Mouse (Mus musculus) activated CD4-positive, CD25-positive, alpha-beta regulatory T cell, adult 9 weeks (primary cell): ENCODE data around the gene Hmbs. TPM values are rescaled to one million over a fixed set of nuclear protein-coding genes. Genes with fewer than 3 reads are reported as not detected.

Experiments used
- polyA plus RNA-seq: library from polyadenylated mRNA; unstranded; fragments of 100-300 nt; shearing (Covaris generic); gene quantifications from one replicate; pipeline ENCODE4 v1.2.1, GENCODE M21; 2017

Hmbs gene
- polyA plus RNA-seq = 34.4 TPM

DNA sequence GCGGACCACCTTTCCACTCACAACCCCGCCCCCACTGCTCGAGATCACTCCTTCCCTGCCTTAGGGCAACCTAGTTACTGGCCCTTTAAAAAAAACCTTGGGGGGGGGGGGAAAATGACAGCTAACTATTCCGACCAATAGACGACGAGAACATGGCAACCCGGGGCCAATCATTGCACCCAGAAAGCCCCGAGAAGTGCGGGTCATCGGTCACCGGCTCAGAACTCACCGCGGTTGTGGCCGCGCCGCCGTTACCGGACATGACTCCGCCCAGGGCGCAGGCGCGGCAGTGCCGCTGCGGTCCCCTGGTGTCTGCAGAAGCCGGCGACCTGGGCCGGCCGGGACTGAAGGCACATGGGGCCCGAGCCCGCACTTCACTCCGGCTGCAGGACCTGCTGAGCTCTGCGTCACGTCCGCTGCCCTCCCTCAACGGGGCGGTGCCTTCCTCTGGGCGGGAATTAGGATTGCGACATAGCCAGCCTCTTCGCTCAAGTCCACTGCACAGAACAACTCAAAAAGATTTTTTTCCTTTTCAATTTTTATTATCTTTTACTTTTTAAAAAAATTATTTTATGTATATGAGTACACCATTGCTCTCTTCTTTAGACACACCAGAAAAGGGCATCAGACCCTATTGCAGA, at the start of gene Hmbs:
Gene Hmbs, minus strand, starts transcription at position 448 of the 641 bp plus-strand sequence.

DNA sequence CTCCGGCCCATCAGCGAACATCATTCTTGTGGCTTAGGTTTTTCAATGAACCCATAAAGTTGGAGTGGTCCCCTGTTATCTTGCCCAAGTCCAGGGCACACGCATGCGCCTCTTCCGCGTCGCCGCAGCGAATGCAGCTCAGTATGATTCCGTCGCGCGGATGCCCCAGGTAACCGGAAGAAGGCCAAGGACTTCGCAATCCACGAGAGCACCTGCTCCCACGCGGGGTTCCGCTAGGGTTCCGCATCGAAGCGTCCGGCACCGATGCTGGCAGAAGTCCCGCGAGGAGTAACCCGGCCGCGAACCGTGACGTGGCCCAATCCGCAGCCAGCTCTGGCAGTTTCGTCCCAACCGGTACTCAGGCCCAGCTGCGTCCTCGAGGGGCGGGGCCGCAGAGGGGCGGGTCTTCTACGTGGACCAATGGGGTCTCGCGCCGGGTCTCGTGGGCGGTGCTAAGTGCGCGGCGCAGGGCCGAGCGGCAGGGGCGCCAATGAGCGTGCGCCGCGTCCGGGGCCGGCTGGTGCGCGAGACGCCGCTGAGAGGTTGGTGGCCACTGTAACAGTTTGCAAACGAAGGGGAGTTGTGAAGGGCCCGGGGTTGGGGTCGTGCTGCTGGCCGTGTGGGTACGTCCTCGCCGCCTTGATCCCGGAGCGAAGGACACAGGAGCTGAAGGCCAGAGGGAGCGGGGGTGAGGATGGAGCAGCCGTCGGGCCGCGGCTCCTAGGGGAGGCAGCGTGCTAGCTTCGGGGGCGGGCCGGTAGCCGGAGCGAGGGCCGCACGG, 35.2 kb upstream of the Hmbs start, which contains the start of gene Hyou1:
Gene Hyou1, plus strand, starts transcription at position 437 of the 781 bp plus-strand sequence.

DNA sequence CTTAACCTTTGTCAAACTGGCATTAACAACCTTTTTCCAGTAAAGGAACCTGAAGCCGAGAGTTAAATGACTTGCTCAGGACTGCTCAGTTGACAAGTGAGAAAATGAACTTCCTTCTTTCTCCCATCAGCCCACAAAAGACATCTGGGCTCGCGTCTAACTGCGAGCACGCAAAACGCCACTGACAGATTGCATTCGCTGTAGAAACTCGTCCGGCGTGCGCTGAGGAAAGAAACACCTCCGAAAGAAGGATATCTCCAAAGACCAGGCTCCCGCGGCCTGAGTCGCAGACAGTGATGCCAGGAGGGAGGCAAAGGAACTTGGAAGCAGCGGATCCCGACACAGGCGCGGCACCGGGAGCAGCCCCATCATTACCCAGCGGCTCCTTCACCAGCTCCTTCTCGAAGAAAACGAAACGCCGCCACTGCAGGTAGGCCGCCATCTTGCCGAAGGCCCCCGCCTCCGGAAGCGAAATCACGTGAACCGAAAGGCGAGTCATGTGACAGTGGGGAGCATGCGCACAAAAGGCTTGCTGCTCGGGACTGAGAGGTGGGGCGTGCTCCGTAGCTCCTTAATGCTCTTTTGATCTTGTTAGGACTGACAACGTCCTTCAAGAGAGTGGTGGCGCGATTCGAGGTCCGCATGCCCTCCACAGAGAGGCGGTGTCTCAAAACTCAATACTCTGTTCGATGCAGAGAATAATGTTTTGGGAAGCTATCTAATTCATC, 17.3 kb upstream of the Hmbs start, which contains the start of gene Vps11:
Gene Vps11, minus strand, starts transcription at position 481 of the 728 bp plus-strand sequence.

DNA sequence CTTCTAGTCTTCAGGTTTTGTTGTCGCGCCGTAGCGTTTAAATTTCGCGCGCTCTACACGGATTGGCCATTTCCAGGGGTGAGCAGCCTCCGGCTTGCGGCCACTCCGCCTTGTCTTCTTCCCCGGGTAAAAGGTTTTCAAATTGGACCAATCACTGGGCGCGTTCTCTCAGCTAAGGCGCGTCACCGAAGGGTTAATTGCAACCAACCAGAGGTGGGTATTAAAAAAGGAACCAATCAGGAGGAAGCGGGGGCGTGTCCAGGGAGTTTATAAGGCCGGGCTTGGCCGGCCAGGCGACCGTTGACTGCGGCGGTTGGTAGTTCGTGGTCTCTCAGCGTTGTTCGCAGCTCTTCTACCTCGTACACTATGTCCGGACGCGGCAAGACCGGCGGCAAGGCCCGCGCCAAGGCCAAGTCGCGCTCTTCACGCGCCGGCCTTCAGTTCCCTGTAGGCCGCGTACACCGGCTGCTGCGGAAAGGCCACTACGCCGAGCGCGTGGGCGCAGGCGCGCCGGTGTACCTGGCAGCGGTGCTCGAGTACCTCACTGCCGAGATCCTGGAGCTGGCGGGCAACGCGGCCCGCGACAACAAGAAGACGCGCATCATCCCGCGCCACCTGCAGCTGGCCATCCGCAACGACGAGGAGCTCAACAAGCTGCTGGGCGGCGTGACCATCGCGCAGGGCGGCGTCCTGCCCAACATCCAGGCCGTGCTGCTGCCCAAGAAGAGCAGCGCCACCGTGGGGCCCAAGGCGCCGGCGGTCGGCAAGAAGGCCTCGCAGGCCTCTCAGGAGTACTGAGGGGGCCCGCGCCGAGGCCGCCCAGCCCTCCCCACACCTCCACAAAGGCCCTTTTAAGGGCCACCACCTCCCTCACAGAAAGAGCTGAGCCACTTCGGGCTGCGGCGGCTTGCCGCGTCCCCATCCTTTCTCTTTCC, 9.4 kb downstream of the Hmbs start, which contains the start of gene H2afx:
Gene H2afx, plus strand, starts transcription at position 299 of the 935 bp plus-strand sequence.

DNA sequence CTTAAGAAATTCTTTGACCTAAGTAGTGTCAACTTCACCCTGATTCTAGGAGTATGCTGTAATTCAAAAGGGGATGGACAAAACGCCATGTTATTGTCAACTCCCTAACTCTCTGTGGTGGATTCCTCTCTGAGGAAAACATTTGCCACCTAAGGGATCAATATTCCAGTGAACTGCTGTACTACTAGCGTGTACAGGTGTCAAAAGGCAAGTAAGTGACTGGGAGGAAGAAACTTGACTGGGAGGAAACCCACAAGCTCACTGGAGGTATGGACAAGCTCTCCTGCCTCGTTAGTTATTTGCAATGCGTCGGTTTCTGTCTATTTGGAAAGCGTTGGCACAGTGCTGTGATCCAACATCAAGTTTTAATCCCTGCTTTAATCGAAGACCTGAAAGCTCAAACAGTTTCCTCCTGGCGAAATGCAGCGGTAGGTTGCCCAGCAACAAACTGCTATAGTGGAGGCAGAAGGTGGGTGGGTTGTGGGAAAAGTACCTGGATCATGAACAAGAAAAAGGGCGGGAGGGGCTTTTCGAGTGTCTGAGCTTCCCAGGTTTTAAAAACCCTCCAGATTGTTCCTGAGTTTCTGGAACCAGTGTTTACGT, 18.2 kb downstream of the Hmbs start, which contains the start of gene Dpagt1:
Gene Dpagt1, plus strand, starts transcription at position 252 of the 603 bp plus-strand sequence.

DNA sequence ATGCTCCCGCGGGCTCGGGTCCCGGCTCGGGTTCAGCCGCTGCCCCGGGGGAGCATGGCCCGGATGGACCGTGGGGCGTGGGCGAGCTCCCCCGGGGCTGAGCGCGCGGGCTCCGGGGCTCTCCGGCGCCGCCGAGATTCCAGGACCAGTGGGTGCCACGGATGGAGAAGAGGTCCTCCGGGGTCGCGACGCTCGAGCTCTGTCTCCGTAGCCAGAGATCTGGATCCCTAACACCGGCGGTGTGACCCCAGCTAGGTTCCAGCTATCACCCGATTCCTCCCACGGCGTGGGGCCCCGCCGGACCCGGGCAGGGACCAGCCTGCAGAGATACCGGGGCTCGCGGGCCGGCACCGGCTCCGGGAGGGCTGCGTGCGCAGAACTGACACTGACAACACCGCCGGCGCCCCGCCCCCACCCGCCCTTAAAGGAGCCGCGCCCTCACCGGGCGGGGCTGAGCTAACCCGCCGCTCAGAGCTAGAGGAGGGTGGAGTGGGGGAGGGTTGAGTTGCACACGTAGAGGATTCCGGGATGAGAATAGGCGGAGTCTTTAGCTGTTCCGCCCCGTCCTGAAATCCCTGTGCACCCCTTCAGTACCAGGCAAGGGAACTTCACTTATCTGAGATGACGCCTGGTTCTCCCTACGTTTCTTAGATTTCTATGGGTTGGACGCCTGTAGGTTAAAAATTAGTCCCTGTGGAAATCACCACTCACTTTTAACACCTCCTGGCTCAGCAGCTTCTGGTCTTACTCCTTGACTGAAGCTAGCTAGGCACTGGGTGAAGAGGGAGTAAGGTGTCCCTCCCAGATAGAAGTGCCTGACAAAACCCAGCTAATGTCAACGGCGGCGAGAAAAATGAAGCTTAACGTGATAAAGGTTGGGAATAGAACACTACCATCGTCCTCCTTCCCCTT, 23.9 kb downstream of the Hmbs start, which contains the start of gene C2cd2l:
Gene C2cd2l, minus strand, starts transcription at position 399 of the 912 bp plus-strand sequence.

DNA sequence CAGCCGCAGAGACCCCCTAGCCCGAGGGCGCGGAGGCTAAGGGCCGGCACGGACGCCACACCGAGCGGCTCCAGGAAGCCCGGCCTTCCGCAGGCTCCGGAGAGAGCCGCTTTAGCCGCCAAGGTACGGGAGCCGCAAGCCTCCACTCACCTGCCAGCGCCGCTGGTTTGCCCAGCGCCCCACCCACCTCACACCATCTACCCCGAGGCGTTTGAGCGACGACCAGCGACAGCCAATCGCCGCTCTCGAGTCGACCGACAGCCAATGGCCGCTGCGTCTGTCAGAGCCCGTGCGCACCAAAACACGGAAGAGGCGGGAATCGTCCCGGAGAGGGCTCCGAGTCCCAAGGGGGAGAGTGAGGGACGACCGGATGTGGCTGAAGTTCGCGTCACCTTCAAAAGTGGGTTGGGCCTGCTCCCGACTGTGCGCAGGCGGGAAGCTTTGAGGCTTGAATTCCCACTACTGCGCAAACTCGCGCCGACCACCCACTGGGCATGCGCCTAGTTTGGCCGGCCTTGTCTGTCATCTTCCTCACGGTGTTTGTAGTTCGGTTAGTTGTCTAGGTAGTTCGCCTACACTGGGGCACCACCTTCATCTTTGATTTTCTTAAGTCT, 38.5 kb downstream of the Hmbs start, which contains the start of gene Hinfp:
Gene Hinfp, minus strand, starts transcription at position 206 of the 614 bp plus-strand sequence.

DNA sequence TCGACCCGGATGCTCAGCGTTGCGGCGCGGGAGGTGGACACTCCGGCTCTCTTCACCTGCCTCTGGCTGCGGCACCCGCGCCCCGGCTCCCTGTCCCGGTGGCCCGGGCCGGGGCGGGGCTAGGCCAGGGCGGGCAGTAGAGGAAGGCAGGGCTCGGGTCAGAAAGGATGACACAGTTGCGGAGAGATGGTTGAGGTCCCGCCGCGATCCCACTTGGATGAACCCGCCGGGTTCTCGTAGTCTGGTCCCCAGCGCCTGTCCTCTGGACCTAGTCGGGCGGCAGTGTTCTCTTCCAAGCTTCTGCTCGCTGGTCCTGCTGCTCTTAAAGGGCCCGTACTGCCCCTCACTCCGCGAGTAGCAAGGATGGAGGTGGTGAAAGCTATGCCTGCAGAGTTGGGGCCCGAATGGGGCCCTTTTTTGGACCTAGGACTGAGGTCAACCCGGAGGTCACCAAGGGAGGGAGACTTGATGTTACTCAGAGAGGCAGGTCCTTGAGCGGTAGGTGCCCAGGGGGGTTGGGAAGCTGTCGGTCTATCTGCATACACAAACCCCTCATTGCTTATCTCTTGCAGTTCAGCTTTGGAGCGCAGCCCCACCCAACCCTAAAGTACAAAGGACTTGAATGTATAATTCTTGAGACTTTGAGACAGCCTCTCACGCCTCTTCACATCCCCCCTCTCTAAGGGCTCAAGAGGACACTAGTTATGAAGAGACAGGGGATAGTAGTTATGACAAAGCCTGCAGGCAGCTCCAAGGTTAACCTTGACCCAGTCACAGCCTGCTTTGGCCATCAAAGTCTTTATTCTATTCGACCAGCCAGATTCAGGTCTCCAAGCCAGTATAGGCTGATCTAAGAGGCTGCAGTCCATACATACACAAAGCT, 55.7 kb downstream of the Hmbs start, which contains the start of gene Abcg4:
Gene Abcg4, minus strand, starts transcription at position 540 of the 883 bp plus-strand sequence.

Other genes with a start within 250 kb of the Hmbs start
- not detected for gene Mfrp, start 242.5 kb downstream of the Hmbs start, polyA plus RNA-seq
- gene C1qtnf5, start 237.0 kb downstream of the Hmbs start, polyA plus RNA-seq = not detected
- gene Gm49380, start 230.7 kb downstream of the Hmbs start, polyA plus RNA-seq = not detected
- 11.6 TPM for gene Rnf26, start 230.7 kb downstream of the Hmbs start, polyA plus RNA-seq
- not detected for gene Mcam, start 209.8 kb downstream of the Hmbs start, polyA plus RNA-seq
- 33.6 TPM for gene Cbl, start 110.2 kb downstream of the Hmbs start, polyA plus RNA-seq
- gene Ccdc153, start 103.6 kb downstream of the Hmbs start, polyA plus RNA-seq = not detected
- 0.21 TPM for gene Pdzd3, start 92.8 kb downstream of the Hmbs start, polyA plus RNA-seq
- gene Nlrx1, start 75.6 kb downstream of the Hmbs start, polyA plus RNA-seq = 12.2 TPM
- gene Abcg4, start 55.6 kb downstream of the Hmbs start, polyA plus RNA-seq = 0.32 TPM
- gene Hinfp, start 38.6 kb downstream of the Hmbs start, polyA plus RNA-seq = 32.9 TPM
- 8.9 TPM for gene C2cd2l, start 23.9 kb downstream of the Hmbs start, polyA plus RNA-seq
- gene Dpagt1, start 18.2 kb downstream of the Hmbs start, polyA plus RNA-seq = 24.2 TPM
- gene H2afx, start 9.5 kb downstream of the Hmbs start, polyA plus RNA-seq = 27.0 TPM
- 73.3 TPM for gene Vps11, start 17.4 kb upstream of the Hmbs start, polyA plus RNA-seq
- gene Hyou1, start 35.3 kb upstream of the Hmbs start, polyA plus RNA-seq = 29.2 TPM
- 31.3 TPM for gene Slc37a4, start 52.6 kb upstream of the Hmbs start, polyA plus RNA-seq
- 1,803 TPM for gene Rps25, start 62.9 kb upstream of the Hmbs start, polyA plus RNA-seq
- 137 TPM for gene Trappc4, start 63.4 kb upstream of the Hmbs start, polyA plus RNA-seq
- 59.5 TPM for gene Ccdc84, start 74.3 kb upstream of the Hmbs start, polyA plus RNA-seq
- 0.18 TPM for gene Foxr1, start 96.9 kb upstream of the Hmbs start, polyA plus RNA-seq
- not detected for gene Upk2, start 110.7 kb upstream of the Hmbs start, polyA plus RNA-seq
- gene Bcl9l, start 138.6 kb upstream of the Hmbs start, polyA plus RNA-seq = 10.4 TPM
- gene Cxcr5, start 217.6 kb upstream of the Hmbs start, polyA plus RNA-seq = 127 TPM